Mouse (Mus musculus): ENCODE measurements around the gene Nppa. TPM values are rescaled to one million over a fixed set of nuclear protein-coding genes. Genes with fewer than 3 reads are reported as not detected.

Gene Nppa
- polyA plus RNA-seq (2012; ENCODE audit: low replicate concordance), result not detected in 2 replicates

GRCm38 (mm10) chr4:148000202-148000772 lies at the start of gene Nppa:
TSS of gene Nppa (plus strand) at chr4:148000722.

GRCm38 (mm10) chr4:147985205-147986132 lies 15.1 kb upstream of the Nppa start, which contains the start of gene Nppb:
TSS of gene Nppb (plus strand) at chr4:147985788.

DNA sequence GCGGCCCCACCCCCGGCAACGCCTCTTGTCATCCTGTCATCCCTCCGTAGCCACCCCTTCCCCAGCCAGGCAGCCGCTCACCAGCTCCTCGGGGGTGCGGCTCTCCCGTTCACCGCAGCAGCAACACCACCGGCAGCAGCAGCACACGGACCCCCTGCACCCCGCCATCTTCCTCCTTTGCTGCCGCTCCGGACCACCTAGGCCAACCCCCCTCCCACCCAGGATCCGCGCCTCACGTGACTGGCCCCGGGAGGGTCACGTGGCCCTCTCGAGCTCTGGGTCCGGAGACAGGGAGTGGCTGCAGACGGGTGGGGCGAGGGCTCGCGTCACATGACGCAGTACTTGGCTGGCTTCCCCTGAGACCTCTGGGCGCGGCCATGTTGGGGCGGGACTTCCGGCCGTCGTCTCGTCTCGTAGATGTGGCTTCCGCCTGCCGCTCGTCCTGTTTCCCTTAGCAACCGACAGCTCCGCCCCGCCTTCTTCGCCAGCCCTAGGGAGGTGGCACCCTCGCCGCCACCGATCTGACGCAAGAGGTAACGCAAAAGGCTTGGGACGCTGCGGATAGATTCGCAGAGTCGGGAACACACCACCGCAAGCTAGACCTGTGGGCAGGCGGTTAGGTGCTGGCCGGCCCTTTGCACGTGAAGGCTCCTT lies 38.2 kb downstream of the Nppa start, which contains the start of the genes Clcn6 and Mthfr:
Gene Clcn6 (minus strand): TSS at position 222 of the 654 bp plus-strand sequence.
Gene Mthfr (plus strand): TSS at position 478 of the 654 bp plus-strand sequence.

Other genes with a start within 250 kb of the Nppa start
- gene Zfp984, start 190.9 kb upstream of the Nppa start, polyA plus RNA-seq (2012; ENCODE audit: low replicate concordance), result 1.2 and 2.1 TPM in 2 replicates
- gene Zfp933, start 152.4 kb upstream of the Nppa start, polyA plus RNA-seq (2012; ENCODE audit: low replicate concordance), result 0.13 and 0.52 TPM in 2 replicates
- gene Miip, start 131.9 kb upstream of the Nppa start, polyA plus RNA-seq (2012; ENCODE audit: low replicate concordance), result 127 and 261 TPM in 2 replicates
- 0.61 and 0.72 TPM in 2 replicates for gene Fv1, start 131.7 kb upstream of the Nppa start, polyA plus RNA-seq (2012; ENCODE audit: low replicate concordance)
- gene Mfn2, start 96.0 kb upstream of the Nppa start, polyA plus RNA-seq (2012; ENCODE audit: low replicate concordance), result 13.6 and 22.1 TPM in 2 replicates
- gene Plod1, start 64.0 kb upstream of the Nppa start, polyA plus RNA-seq (2012; ENCODE audit: low replicate concordance), result 11.9 and 12.5 TPM in 2 replicates
- gene 2510039O18Rik, start 59.8 kb upstream of the Nppa start, polyA plus RNA-seq (2012; ENCODE audit: low replicate concordance), result 141 and 142 TPM in 2 replicates
- not detected in 2 replicates for gene Nppb, start 14.9 kb upstream of the Nppa start, polyA plus RNA-seq (2012; ENCODE audit: low replicate concordance)
- gene Clcn6, start 38.1 kb downstream of the Nppa start, polyA plus RNA-seq (2012; ENCODE audit: low replicate concordance), result 4.8 and 5.6 TPM in 2 replicates
- gene Mthfr, start 38.4 kb downstream of the Nppa start, polyA plus RNA-seq (2012; ENCODE audit: low replicate concordance), result 12.5 and 17.2 TPM in 2 replicates
- gene Agtrap, start 87.3 kb downstream of the Nppa start, polyA plus RNA-seq (2012; ENCODE audit: low replicate concordance), result 8.4 and 16.3 TPM in 2 replicates
- 9.8 and 19.3 TPM in 2 replicates for gene Mad2l2, start 129.7 kb downstream of the Nppa start, polyA plus RNA-seq (2012; ENCODE audit: low replicate concordance)
- 0.10 and 0.12 TPM in 2 replicates for gene Draxin, start 130.0 kb downstream of the Nppa start, polyA plus RNA-seq (2012; ENCODE audit: low replicate concordance)
- gene Fbxo6, start 151.4 kb downstream of the Nppa start, polyA plus RNA-seq (2012; ENCODE audit: low replicate concordance), result 19.3 and 30.5 TPM in 2 replicates
- gene Fbxo44, start 159.8 kb downstream of the Nppa start, polyA plus RNA-seq (2012; ENCODE audit: low replicate concordance), result 4.3 and 5.4 TPM in 2 replicates
- 0.41 TPM in 1 of 2 replicates, not detected in the other for gene Fbxo2, start 159.9 kb downstream of the Nppa start, polyA plus RNA-seq (2012; ENCODE audit: low replicate concordance)

All from hematopoietic multipotent progenitor cell, adult 10-12 weeks (in vitro differentiated cells).